Comparison of ENCODE assay signal across 16 mouse cellular contexts in the genomic region with DNA sequence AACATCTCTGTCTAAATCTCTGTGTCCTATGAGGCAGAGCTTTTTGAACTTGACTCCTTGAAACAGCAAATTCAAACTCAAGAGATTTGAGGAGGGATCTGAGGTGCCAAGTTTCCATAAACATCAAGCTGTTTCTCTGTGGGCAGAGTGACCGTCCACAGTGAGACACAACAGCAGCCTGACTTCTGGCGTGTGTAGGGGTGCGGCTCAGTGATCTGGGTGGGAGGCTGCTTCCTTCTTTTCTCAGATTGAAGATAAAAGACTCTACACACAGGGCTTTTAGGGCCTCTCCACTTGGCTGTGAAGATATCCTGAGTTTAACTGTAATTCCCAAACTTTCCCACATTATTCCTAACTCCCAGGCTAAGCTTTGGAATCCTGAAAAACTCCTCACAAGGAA. TPM values are rescaled to one million over a fixed set of nuclear protein-coding genes. Genes with fewer than 3 reads are reported as not detected.
DNase-seq lines count a peak whose midpoint lies in the region; ATAC-seq and TF ChIP-seq lines count a peak whose summit lies in the region.
"Had no signal": no experiment of that assay in that cellular context is flagged by ENCODE, and none has a peak within 500 bp of the region (broad histone marks: within the 10 kb centered on the region; RNA-seq: fewer than 3 reads in every experiment).

No protein-coding gene starts in this region.

- H3K9ac ChIP-seq in heart, embryonic 16.5 days (ENCODE audit: low read length) = no peak overlapping the region
- H3K9ac ChIP-seq in lung, postnatal 0 days (replicated peaks; ENCODE audit: low read depth) = no peak overlapping the region
- H3K9ac ChIP-seq: hindbrain, embryonic 14.5 days; liver, embryonic 14.5 days; midbrain, embryonic 13.5 days had no signal

- no peak for TF ChIP-seq CTCF in lung, postnatal 0 days (IDR thresholded peaks at IDR 0.05)

- H3K4me3 ChIP-seq in heart, embryonic 16.5 days (ENCODE audit: low read length) = no peak overlapping the region
- no peak overlapping the region for H3K4me3 ChIP-seq in lung, postnatal 0 days (ENCODE audit: low read depth, low read length)
- H3K4me3 ChIP-seq: midbrain, embryonic 13.5 days had no signal

- no peak overlapping the region for H3K4me2 ChIP-seq in heart, embryonic 16.5 days (ENCODE audit: low read depth, low read length)
- H3K4me2 ChIP-seq in lung, postnatal 0 days (replicated peaks; ENCODE audit: low read depth, low read length) = no peak overlapping the region
- H3K4me2 ChIP-seq: hindbrain, embryonic 14.5 days; midbrain, embryonic 13.5 days had no signal

- peak overlapping the region; percentile 64 for H3K27ac ChIP-seq in heart, embryonic 16.5 days (ENCODE audit: low read length)
- peak overlapping the region; percentile 76 for H3K27ac ChIP-seq in lung, postnatal 0 days (ENCODE audit: low read length)
- H3K27ac ChIP-seq: hindbrain, embryonic 14.5 days; liver, embryonic 14.5 days; midbrain, embryonic 13.5 days had no signal

- no peaks in the 10 kb centered on the region for H3K36me3 ChIP-seq in heart, embryonic 16.5 days (ENCODE audit: control insufficient read depth, insufficient read depth)
- no peaks in the 10 kb centered on the region for H3K36me3 ChIP-seq in lung, postnatal 0 days (ENCODE audit: insufficient read depth, low read length)
- H3K36me3 ChIP-seq: midbrain, embryonic 13.5 days had no signal

- 32% methylated on average over 3 of the region's 3 CpGs for WGBS in heart, embryonic 16.5 days
- 21% methylated on average over 3 of the region's 3 CpGs for WGBS in lung, postnatal 0 days

- no peaks in the 10 kb centered on the region for H3K9me3 ChIP-seq in heart, embryonic 16.5 days (replicated peaks; ENCODE audit: control insufficient read depth, low read length)
- H3K9me3 ChIP-seq in lung, postnatal 0 days (ENCODE audit: low read length) = no peaks in the 10 kb centered on the region
- H3K9me3 ChIP-seq: midbrain, embryonic 13.5 days had no signal

- intact Hi-C loops in heart, postnatal 25 days (cut with DNase I) = no loop called here

- no peak for DNase-seq in heart, postnatal 25 days (ENCODE audit: low spot score)
- no peak for DNase-seq in lung, postnatal 0 days (ENCODE audit: low spot score)
- DNase-seq in lung, postnatal 14 days = no peak
- no peak for DNase-seq in cerebellum, adult 9-10 months
- DNase-seq in adrenal gland, adult 18-20 months (ENCODE audit: low spot score in 2 of 2) = no peak
- DNase-seq: adrenal gland, postnatal 14 days; cerebellum, postnatal 25 days; kidney, adult 2 months; left cerebral cortex, postnatal 4 days had no signal

- peak; percentile 33; the same call in 1 of the 2 replicates for ATAC-seq in heart, embryonic 16.5 days (replicated peaks; ENCODE audit: extremely low read depth, insufficient read depth, low FRiP score)
- peak; percentile 40; the same call in 1 of the 2 replicates for ATAC-seq in lung, postnatal 0 days
- peak; percentile 31; the same call in 1 of the 2 replicates for ATAC-seq in common myeloid progenitor, adult 5-6 weeks (replicated peaks; ENCODE audit: low read depth, poor library complexity, severe bottlenecking)
- ATAC-seq in megakaryocyte, adult 5-6 weeks (ENCODE audit: poor library complexity, severe bottlenecking) = peak; percentile 70
- ATAC-seq: midbrain, embryonic 13.5 days had no signal

- peaks cover 7% of the 10 kb centered on the region for H3K4me1 ChIP-seq in heart, embryonic 16.5 days (ENCODE audit: control insufficient read depth, insufficient read depth, low read length)
- H3K4me1 ChIP-seq in lung, postnatal 0 days (ENCODE audit: insufficient read depth, low read depth, low read length) = no peaks in the 10 kb centered on the region; the same call in 1 of the 2 replicates

- H3K27me3 ChIP-seq in heart, embryonic 16.5 days (ENCODE audit: control insufficient read depth, insufficient read depth, low read length) = no peaks in the 10 kb centered on the region
- H3K27me3 ChIP-seq in lung, postnatal 0 days (replicated peaks; ENCODE audit: insufficient read depth, low read length) = no peaks in the 10 kb centered on the region
- H3K27me3 ChIP-seq: midbrain, embryonic 13.5 days had no signal

- no peak for TF ChIP-seq EP300 in lung, postnatal 0 days (IDR thresholded peaks at IDR 0.05)

RNA-seq across cellular contexts. Expression of a gene that starts 37.1 kb away (rescaled TPM):
- 20.2 and 23.6 TPM in 2 replicates for polyA plus RNA-seq in heart, embryonic 16.5 days (2015; fragmentation: Nextera tagmentation; extraction: Ambion mirVana)
- total RNA-seq in heart, postnatal 25 days (2021) = 10 to 100 TPM; 21.2 to 21.4 TPM
- 34.9 and 37.5 TPM in 2 replicates for polyA plus RNA-seq in lung, postnatal 0 days (2015; fragmentation: Nextera tagmentation; extraction: Ambion mirVana)
- 9.9 and 16.8 TPM in 2 replicates for total RNA-seq in common myeloid progenitor, adult 5-6 weeks (2017)
- total RNA-seq in megakaryocyte, adult 5-6 weeks (2015) = 29.6 and 35.7 TPM in 2 replicates
- total RNA-seq in megakaryocyte, adult 5-6 weeks (2017) = 15.9 and 17.6 TPM in 2 replicates
- total RNA-seq in adrenal gland, adult 18-20 months (2021) = 10 to 100 TPM; 48.3 to 51.5 TPM
- total RNA-seq: MEL had no signal
